Mouse (Mus musculus) ovary, adult 18-20 months (tissue): ENCODE measurements around the gene Tmem161a.

Source experiments
- DNase-seq: peaks from one replicate; pipeline ENCODE4 v3.0.0; 2022; ENCODE audit warnings: low spot score, mixed read lengths

Gene Tmem161a

GRCm38 (mm10) chr8:70172043-70172681 lies at the start of gene Tmem161a:
TSS of gene Tmem161a (plus strand) at chr8:70172356.
- peak; percentile 90 for DNase-seq

GRCm38 (mm10) chr8:70122863-70123262 lies 49.3 kb upstream of the Tmem161a start:
- no peak for DNase-seq

GRCm38 (mm10) chr8:70124992-70125391 lies 47.2 kb upstream of the Tmem161a start:
- no peak for DNase-seq

GRCm38 (mm10) chr8:70128435-70128834 lies 43.7 kb upstream of the Tmem161a start:
- DNase-seq: peak; percentile 46

- DNase-seq: no peak
These were observed 42.7 kb upstream of the Tmem161a start for GRCm38 (mm10) chr8:70129309-70129952.

GRCm38 (mm10) chr8:70130066-70130465 lies 42.1 kb upstream of the Tmem161a start:
- DNase-seq: no peak

GRCm38 (mm10) chr8:70131166-70131883 lies 40.8 kb upstream of the Tmem161a start, which contains the start of gene Nr2c2ap:
TSS of gene Nr2c2ap (plus strand) at chr8:70131333.
- DNase-seq: peak; percentile 60

GRCm38 (mm10) chr8:70134086-70134485 lies 38.1 kb upstream of the Tmem161a start:
- DNase-seq: no peak

GRCm38 (mm10) chr8:70134931-70135330 lies 37.2 kb upstream of the Tmem161a start:
- no peak for DNase-seq

GRCm38 (mm10) chr8:70136591-70136990 lies 35.6 kb upstream of the Tmem161a start:
- DNase-seq: no peak

GRCm38 (mm10) chr8:70137890-70138289 lies 34.3 kb upstream of the Tmem161a start:
- no peak for DNase-seq

- peak; percentile 99 for DNase-seq
These were observed 32.9 kb upstream of the Tmem161a start, which contains the start of the genes Rfxank, Borcs8 and Mef2b for GRCm38 (mm10) chr8:70139026-70139857. TSS of gene Rfxank (minus strand) at chr8:70139154. TSS of gene Borcs8 (plus strand) at chr8:70139499. TSS of gene Mef2b (plus strand) at chr8:70139711.

GRCm38 (mm10) chr8:70139981-70140380 lies 32.2 kb upstream of the Tmem161a start:
- no peak for DNase-seq

- DNase-seq: no peak
These were observed 24.2 kb upstream of the Tmem161a start for GRCm38 (mm10) chr8:70147678-70148607.

- DNase-seq: no peak
These were observed 22.0 kb upstream of the Tmem161a start for GRCm38 (mm10) chr8:70150158-70150557.

GRCm38 (mm10) chr8:70152537-70153257 lies 19.5 kb upstream of the Tmem161a start:
- peak; percentile 60 for DNase-seq

GRCm38 (mm10) chr8:70157240-70157800 lies 14.8 kb upstream of the Tmem161a start:
- DNase-seq: no peak

GRCm38 (mm10) chr8:70158069-70158853 lies 13.9 kb upstream of the Tmem161a start:
- peak; percentile 52 for DNase-seq

GRCm38 (mm10) chr8:70159211-70159610 lies 12.9 kb upstream of the Tmem161a start:
- no peak for DNase-seq
